Mouse (Mus musculus) embryonic facial prominence, embryonic 12.5 days (tissue): ENCODE results near the gene C2cd3. TPM values are rescaled to one million over a fixed set of nuclear protein-coding genes. Genes with fewer than 3 reads are reported as not detected.

Experiments
- polyA plus RNA-seq: library from polyadenylated mRNA; unstranded; fragments of >200 nt; fragmentation: Nextera tagmentation; extraction: Ambion mirVana; gene quantifications from 2 replicates; pipeline ENCODE4 v1.2.1, GENCODE M21; 2016

The C2cd3 gene
- polyA plus RNA-seq, 1 experiment from 2014 or later, result 32.6 TPM

Other genes starting within 250 kb of the C2cd3 start
- 26.8 and 29.7 TPM in 2 replicates for gene Lipt2, start 213.0 kb upstream of the C2cd3 start, polyA plus RNA-seq
- 11.4 and 13.3 TPM in 2 replicates for gene Kcne3, start 195.7 kb upstream of the C2cd3 start, polyA plus RNA-seq
- 5.0 and 6.8 TPM in 2 replicates for gene Pgm2l1, start 144.8 kb upstream of the C2cd3 start, polyA plus RNA-seq
- 15.5 and 16.6 TPM in 2 replicates for gene P4ha3, start 86.7 kb upstream of the C2cd3 start, polyA plus RNA-seq
- 59.7 and 62.7 TPM in 2 replicates for gene Ppme1, start 74 bp downstream of the C2cd3 start, polyA plus RNA-seq
- not detected in 2 replicates for gene Ucp3, start 100.8 kb downstream of the C2cd3 start, polyA plus RNA-seq
- 130 and 164 TPM in 2 replicates for gene Ucp2, start 121.1 kb downstream of the C2cd3 start, polyA plus RNA-seq
- 0.14 and 0.19 TPM in 2 replicates for gene Dnajb13, start 142.7 kb downstream of the C2cd3 start, polyA plus RNA-seq
- 14.9 and 15.7 TPM in 2 replicates for gene Coa4, start 164.8 kb downstream of the C2cd3 start, polyA plus RNA-seq
- 121 and 126 TPM in 2 replicates for gene Rab6a, start 235.2 kb downstream of the C2cd3 start, polyA plus RNA-seq
- gene Mrpl48, start 236.1 kb downstream of the C2cd3 start, polyA plus RNA-seq, result 64.3 and 67.4 TPM in 2 replicates